In genomic region chr4:48061716-48062115, GRCm38 (mm10) we compare ENCODE assay signal across 25 mouse cellular contexts. TPM values are rescaled to one million over a fixed set of nuclear protein-coding genes. Genes with fewer than 3 reads are reported as not detected.
DNase-seq lines count a peak whose midpoint lies in the region; ATAC-seq lines count a peak whose summit lies in the region.
"Had no signal": no experiment of that assay in that cellular context is flagged by ENCODE, and none has a peak within 500 bp of the region (broad histone marks: within the 10 kb centered on the region; RNA-seq: fewer than 3 reads in every experiment).

No protein-coding gene starts in this region.

- no peak overlapping the region for H3K4me2 ChIP-seq in embryonic facial prominence, embryonic 14.5 days (ENCODE audit: low read depth, low read length)
- H3K4me2 ChIP-seq: embryonic facial prominence, embryonic 12.5 days; embryonic facial prominence, embryonic 15.5 days; forebrain, embryonic 12.5 days had no signal

- peak; percentile 16 to 35 for DNase-seq in adrenal gland, postnatal 36 days
- DNase-seq in adrenal gland, postnatal 10 days: no peak
- peak; percentile 80 for DNase-seq in heart, adult 11 months
- DNase-seq in heart, postnatal 25 days (ENCODE audit: low spot score): no peak
- peak; percentile 70 for DNase-seq in embryonic facial prominence, embryonic 14.5 days (ENCODE audit: low spot score)
- DNase-seq: adrenal gland, adult 8-10 months; adrenal gland, postnatal 25 days; B cell, adult 2 months; cerebellum, adult 11-12 months; cerebellum, adult 2 months; cerebellum, adult 9-10 months; cerebellum, postnatal 10 days; cerebellum, postnatal 25 days had no signal

- H3K27me3 ChIP-seq in embryonic facial prominence, embryonic 14.5 days (replicated peaks; ENCODE audit: control insufficient read depth, insufficient read depth, low read length): no peaks in the 10 kb centered on the region
- H3K27me3 ChIP-seq: CH12.LX; embryonic facial prominence, embryonic 12.5 days; embryonic facial prominence, embryonic 15.5 days; forebrain, embryonic 12.5 days; Patski had no signal

- no peaks in the 10 kb centered on the region for H3K36me3 ChIP-seq in embryonic facial prominence, embryonic 14.5 days (ENCODE audit: control insufficient read depth, insufficient read depth, low read length)
- H3K36me3 ChIP-seq: embryonic facial prominence, embryonic 12.5 days; embryonic facial prominence, embryonic 15.5 days; forebrain, embryonic 10.5 days; forebrain, embryonic 12.5 days; G1E had no signal

- H3K9me3 ChIP-seq in embryonic facial prominence, embryonic 14.5 days (ENCODE audit: control insufficient read depth, low read length): no peaks in the 10 kb centered on the region
- H3K9me3 ChIP-seq: embryonic facial prominence, embryonic 12.5 days; embryonic facial prominence, embryonic 15.5 days; forebrain, embryonic 10.5 days; forebrain, embryonic 12.5 days; G1E had no signal

- ATAC-seq in embryonic facial prominence, embryonic 14.5 days (ENCODE audit: low read depth): no peak
- ATAC-seq: activated CD4-positive, CD25-positive, alpha-beta regulatory T cell, adult 4 months; CD4-positive, CD25-positive, alpha-beta regulatory T cell, adult 4 months; forebrain, embryonic 14.5 days; forebrain, embryonic 16.5 days; Patski had no signal

- H3K27ac ChIP-seq in embryonic facial prominence, embryonic 14.5 days (replicated peaks; ENCODE audit: low read depth, low read length): no peak overlapping the region
- H3K27ac ChIP-seq: embryonic facial prominence, embryonic 12.5 days; embryonic facial prominence, embryonic 15.5 days; forebrain, embryonic 10.5 days; forebrain, embryonic 12.5 days had no signal

- H3K9ac ChIP-seq in embryonic facial prominence, embryonic 14.5 days (ENCODE audit: low read depth, low read length): no peak overlapping the region
- H3K9ac ChIP-seq: embryonic facial prominence, embryonic 12.5 days; embryonic facial prominence, embryonic 15.5 days; forebrain, embryonic 12.5 days had no signal

- H3K4me3 ChIP-seq in embryonic facial prominence, embryonic 14.5 days (ENCODE audit: low read depth, low read length): no peak overlapping the region
- H3K4me3 ChIP-seq: embryonic facial prominence, embryonic 12.5 days; embryonic facial prominence, embryonic 15.5 days; erythroblast, embryonic 14.5 days; forebrain, embryonic 10.5 days; forebrain, embryonic 12.5 days had no signal

- WGBS in embryonic facial prominence, embryonic 14.5 days: 40% methylated on average over 8 of the region's 8 CpGs

- intact Hi-C loops in heart, postnatal 25 days (cut with DNase I): no loop called here

- no peaks in the 10 kb centered on the region for H3K4me1 ChIP-seq in embryonic facial prominence, embryonic 14.5 days (ENCODE audit: control insufficient read depth, insufficient read depth, low read length)
- H3K4me1 ChIP-seq: forebrain, embryonic 12.5 days had no signal

RNA-seq across cellular contexts. Expression of gene Nr4a3, which starts 16.8 kb away (rescaled TPM):
- total RNA-seq in adrenal gland, postnatal 36 days (2021): 10 to 100 TPM; 66.7 to 87.7 TPM
- total RNA-seq in adrenal gland, postnatal 10 days (2021): 10 to 100 TPM; 28.0 to 54.2 TPM
- 1 to 10 TPM; 2.5 to 5.9 TPM for total RNA-seq in heart, postnatal 25 days (2021)
- 0.58 and 0.65 TPM in 2 replicates for polyA plus RNA-seq in embryonic facial prominence, embryonic 14.5 days (2014; fragmentation: Nextera tagmentation; extraction: Ambion mirVana)
- polyA plus RNA-seq: erythroblast, embryonic 14.5 days had no signal

Comparison
In these comparisons a context has a peak if more than half of its experiments do, and no peak if none do; other contexts are left out.
1. DNase-seq: peak in adrenal gland, postnatal 36 days (2 of 2), heart, adult 11 months (single experiment) and embryonic facial prominence, embryonic 14.5 days (single experiment); none in adrenal gland, postnatal 10 days (single experiment) and heart, postnatal 25 days (single experiment).
2. RNA of gene Nr4a3, which starts 16.8 kb away (total RNA-seq): 66.7 to 87.7 TPM in adrenal gland, postnatal 36 days and 28.0 to 54.2 TPM in adrenal gland, postnatal 10 days; 2.5 to 5.9 TPM in heart, postnatal 25 days; every median in the first group is over 4 times any median in the second.